Mouse (Mus musculus): Measurements from ENCODE around the gene Sigirr.

DNA sequence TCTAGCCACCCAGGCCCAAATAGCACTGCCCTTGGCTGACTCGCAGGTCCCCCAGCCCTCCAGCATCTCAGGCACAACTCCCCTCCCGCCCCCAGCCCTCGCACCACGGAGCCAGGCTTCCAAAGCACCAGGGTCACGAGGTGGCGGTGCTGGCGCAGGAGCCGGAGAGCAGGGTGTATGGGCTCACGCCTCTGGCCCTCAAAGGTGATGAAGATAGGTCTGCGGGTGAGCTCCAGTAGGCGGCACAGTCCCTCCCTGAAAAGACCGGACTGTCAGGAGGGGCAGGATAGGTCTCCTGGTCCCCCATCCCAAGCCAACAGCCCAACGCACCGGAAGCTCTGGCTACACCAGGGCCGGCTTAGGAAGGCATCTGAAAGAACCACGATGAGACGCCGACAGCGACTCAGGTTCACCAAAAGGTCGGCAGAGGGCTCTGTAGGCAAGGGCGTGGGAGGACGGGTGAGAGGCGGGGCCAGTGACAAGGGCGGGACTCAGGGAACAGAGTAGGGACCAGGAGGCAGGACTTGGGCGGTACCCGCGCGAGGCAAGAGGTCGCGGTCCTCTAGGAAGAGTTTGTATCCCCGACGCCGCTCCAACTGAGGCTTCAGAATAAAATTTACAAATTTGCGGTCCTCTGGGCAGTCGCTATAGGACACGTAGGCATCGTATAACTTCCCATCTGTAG, 8.2 kb downstream of the Sigirr start:
- TF ChIP-seq CTCF (IDR thresholded peaks at IDR 0.05; ENCODE audit: borderline replicate concordance, insufficient read depth, low read length) (peak; percentile 35; the same call in 1 of the 2 replicates), POLR2A (IDR thresholded peaks at IDR 0.05; ENCODE audit: low read depth, low read length) (no peak)

Measured in embryonic fibroblast, embryonic 13.5 days (primary cell).